Mouse (Mus musculus): ENCODE data around the gene Clpsl2. TPM values are rescaled to one million over a fixed set of nuclear protein-coding genes. Genes with fewer than 3 reads are reported as not detected.
A peak's percentile ranks its signal among the peaks of the same experiment; 100 is the strongest.
"Not testable (repeated sequence)": the region's sequence is repeated elsewhere in the genome, so short reads cannot be mapped to it uniquely, and the experiment has no call there.

The Clpsl2 gene
- polyA plus RNA-seq, 1 experiment from 2014 or later: not detected

- Histone ChIP-seq H3K4me1 (replicated peaks; ENCODE audit: control insufficient read depth, insufficient read depth, low read length) (no peaks in the 10 kb centered on the region; the same call in 1 of the 2 replicates), H3K9ac (ENCODE audit: low read depth, low read length) (no peak overlapping the region), H3K4me3 (ENCODE audit: low read depth, low read length) (no peak overlapping the region), H3K27me3 (replicated peaks; ENCODE audit: control insufficient read depth, insufficient read depth, low read length) (peaks cover 9% of the 10 kb centered on the region), H3K4me2 (no peak overlapping the region), H3K9me3 (ENCODE audit: control insufficient read depth, low read length) (no peaks in the 10 kb centered on the region), H3K27ac (ENCODE audit: low read depth, low read length) (no peak overlapping the region), H3K36me3 (ENCODE audit: control insufficient read depth, insufficient read depth, low read length) (no peaks in the 10 kb centered on the region)
- DNase-seq (ENCODE audit: low spot score) (no peak), ATAC-seq (replicated peaks; ENCODE audit: low FRiP score) (no peak)
- 78% methylated on average over 13 of the region's 13 CpGs for WGBS
Observed at GRCm38 (mm10) chr17:28533327-28533726, 15.9 kb upstream of the Clpsl2 start.

GRCm38 (mm10) chr17:28537881-28538280 is 11.3 kb upstream of the Clpsl2 start:
- no peak for ATAC-seq (replicated peaks; ENCODE audit: low FRiP score)
- H3K4me1 ChIP-seq (replicated peaks; ENCODE audit: control insufficient read depth, insufficient read depth, low read length): no peaks in the 10 kb centered on the region
- H3K36me3 ChIP-seq (ENCODE audit: control insufficient read depth, insufficient read depth, low read length): no peaks in the 10 kb centered on the region
- no peaks in the 10 kb centered on the region for H3K27me3 ChIP-seq (replicated peaks; ENCODE audit: control insufficient read depth, insufficient read depth, low read length)
- no peak overlapping the region for H3K9ac ChIP-seq (ENCODE audit: low read depth, low read length)
- H3K9me3 ChIP-seq (ENCODE audit: control insufficient read depth, low read length): no peaks in the 10 kb centered on the region; the same call in 1 of the 2 replicates
- no peak overlapping the region for H3K4me2 ChIP-seq
- 45% methylated on average over 12 of the region's 12 CpGs for WGBS
- no peak overlapping the region for H3K4me3 ChIP-seq (ENCODE audit: low read depth, low read length)
- no peak for DNase-seq (ENCODE audit: low spot score)
- no peak overlapping the region for H3K27ac ChIP-seq (ENCODE audit: low read depth, low read length)

- no peaks in the 10 kb centered on the region for H3K4me1 ChIP-seq (replicated peaks; ENCODE audit: control insufficient read depth, insufficient read depth, low read length)
- peaks cover 3% of the 10 kb centered on the region; the same call in 1 of the 2 replicates for H3K27me3 ChIP-seq (replicated peaks; ENCODE audit: control insufficient read depth, insufficient read depth, low read length)
- no peak for ATAC-seq (replicated peaks; ENCODE audit: low FRiP score)
- H3K4me2 ChIP-seq: no peak overlapping the region
- 70% methylated on average over 1 of the region's 1 CpGs for WGBS
- no peak overlapping the region for H3K4me3 ChIP-seq (ENCODE audit: low read depth, low read length)
- no peaks in the 10 kb centered on the region for H3K9me3 ChIP-seq (ENCODE audit: control insufficient read depth, low read length)
- no peaks in the 10 kb centered on the region for H3K36me3 ChIP-seq (ENCODE audit: control insufficient read depth, insufficient read depth, low read length)
- DNase-seq (ENCODE audit: low spot score): no peak
- H3K9ac ChIP-seq (ENCODE audit: low read depth, low read length): no peak overlapping the region
- H3K27ac ChIP-seq (ENCODE audit: low read depth, low read length): no peak overlapping the region
Observed at GRCm38 (mm10) chr17:28546925-28547324, 2.3 kb upstream of the Clpsl2 start.

- Histone ChIP-seq H3K9ac (ENCODE audit: low read depth, low read length) (no peak overlapping the region), H3K9me3 (ENCODE audit: control insufficient read depth, low read length) (no peaks in the 10 kb centered on the region), H3K4me2 (no peak overlapping the region), H3K36me3 (ENCODE audit: control insufficient read depth, insufficient read depth, low read length) (no peaks in the 10 kb centered on the region), H3K4me1 (replicated peaks; ENCODE audit: control insufficient read depth, insufficient read depth, low read length) (no peaks in the 10 kb centered on the region), H3K27me3 (replicated peaks; ENCODE audit: control insufficient read depth, insufficient read depth, low read length) (peaks cover 3% of the 10 kb centered on the region; the same call in 1 of the 2 replicates), H3K27ac (ENCODE audit: low read depth, low read length) (no peak overlapping the region), H3K4me3 (ENCODE audit: low read depth, low read length) (no peak overlapping the region)
- 60% methylated on average over 11 of the region's 11 CpGs for WGBS
- no peak for ATAC-seq (replicated peaks; ENCODE audit: low FRiP score)
- DNase-seq (ENCODE audit: low spot score): no peak
Observed at GRCm38 (mm10) chr17:28548550-28548949, 661 bp upstream of the Clpsl2 start.

GRCm38 (mm10) chr17:28553040-28553793 is 4.0 kb downstream of the Clpsl2 start:
- H3K9me3 ChIP-seq (ENCODE audit: control insufficient read depth, low read length): no peaks in the 10 kb centered on the region
- H3K27me3 ChIP-seq (replicated peaks; ENCODE audit: control insufficient read depth, insufficient read depth, low read length): peaks cover 3% of the 10 kb centered on the region; the same call in 1 of the 2 replicates
- ATAC-seq (replicated peaks; ENCODE audit: low FRiP score): no peak; the same call in 1 of the 2 replicates
- no peak overlapping the region for H3K27ac ChIP-seq (ENCODE audit: low read depth, low read length)
- H3K36me3 ChIP-seq (ENCODE audit: control insufficient read depth, insufficient read depth, low read length): no peaks in the 10 kb centered on the region
- no peak overlapping the region for H3K9ac ChIP-seq (ENCODE audit: low read depth, low read length)
- H3K4me3 ChIP-seq (ENCODE audit: low read depth, low read length): no peak overlapping the region
- no peak overlapping the region for H3K4me2 ChIP-seq
- peak; percentile 66 for DNase-seq (ENCODE audit: low spot score)
- WGBS: 9% methylated on average over 14 of the region's 14 CpGs
- peaks cover 7% of the 10 kb centered on the region; the same call in 1 of the 2 replicates for H3K4me1 ChIP-seq (replicated peaks; ENCODE audit: control insufficient read depth, insufficient read depth, low read length)

- not testable (repeated sequence) for ATAC-seq (replicated peaks; ENCODE audit: low FRiP score); H3K27ac ChIP-seq (ENCODE audit: low read depth, low read length); H3K9ac ChIP-seq (ENCODE audit: low read depth, low read length); DNase-seq (ENCODE audit: low spot score); H3K4me2 ChIP-seq; H3K4me3 ChIP-seq (ENCODE audit: low read depth, low read length); H3K27me3 ChIP-seq (replicated peaks; ENCODE audit: control insufficient read depth, insufficient read depth, low read length); H3K9me3 ChIP-seq (ENCODE audit: control insufficient read depth, low read length); H3K36me3 ChIP-seq (ENCODE audit: control insufficient read depth, insufficient read depth, low read length); H3K4me1 ChIP-seq (replicated peaks; ENCODE audit: control insufficient read depth, insufficient read depth, low read length)
- WGBS: 89% methylated on average over 4 of the region's 4 CpGs
Observed at GRCm38 (mm10) chr17:28554021-28554420, 4.8 kb downstream of the Clpsl2 start.

- H3K9ac ChIP-seq (ENCODE audit: low read depth, low read length): no peak overlapping the region
- H3K4me3 ChIP-seq (ENCODE audit: low read depth, low read length): no peak overlapping the region
- WGBS: 41% methylated on average over 6 of the region's 6 CpGs
- no peaks in the 10 kb centered on the region for H3K27me3 ChIP-seq (replicated peaks; ENCODE audit: control insufficient read depth, insufficient read depth, low read length)
- peak; percentile 54 for ATAC-seq (replicated peaks; ENCODE audit: low FRiP score)
- no peaks in the 10 kb centered on the region for H3K9me3 ChIP-seq (ENCODE audit: control insufficient read depth, low read length)
- no peaks in the 10 kb centered on the region for H3K36me3 ChIP-seq (ENCODE audit: control insufficient read depth, insufficient read depth, low read length)
- H3K4me1 ChIP-seq (replicated peaks; ENCODE audit: control insufficient read depth, insufficient read depth, low read length): peaks cover 7% of the 10 kb centered on the region; the same call in 1 of the 2 replicates
- H3K27ac ChIP-seq (ENCODE audit: low read depth, low read length): no peak overlapping the region
- H3K4me2 ChIP-seq: 0 out of 2 replicates have a peak overlapping the region, but pooled peaks have one; percentile 8
- DNase-seq (ENCODE audit: low spot score): no peak
Observed at GRCm38 (mm10) chr17:28556635-28557396, 7.6 kb downstream of the Clpsl2 start.

GRCm38 (mm10) chr17:28557772-28558171 is 8.6 kb downstream of the Clpsl2 start:
- WGBS: 72% methylated on average over 6 of the region's 6 CpGs
- Histone ChIP-seq H3K4me2 (no peak overlapping the region), H3K4me1 (replicated peaks; ENCODE audit: control insufficient read depth, insufficient read depth, low read length) (peaks cover 7% of the 10 kb centered on the region; the same call in 1 of the 2 replicates), H3K4me3 (ENCODE audit: low read depth, low read length) (no peak overlapping the region), H3K36me3 (ENCODE audit: control insufficient read depth, insufficient read depth, low read length) (no peaks in the 10 kb centered on the region), H3K9me3 (ENCODE audit: control insufficient read depth, low read length) (no peaks in the 10 kb centered on the region), H3K9ac (ENCODE audit: low read depth, low read length) (no peak overlapping the region), H3K27me3 (replicated peaks; ENCODE audit: control insufficient read depth, insufficient read depth, low read length) (no peaks in the 10 kb centered on the region), H3K27ac (ENCODE audit: low read depth, low read length) (no peak overlapping the region)
- DNase-seq (ENCODE audit: low spot score) (no peak), ATAC-seq (replicated peaks; ENCODE audit: low FRiP score) (no peak)

Data from liver, embryonic 11.5 days (tissue).